Mouse (Mus musculus) CH12.LX (cell line): ENCODE measurements at regions not wholly inside any gene's neighbourhood (a gene's known extent, or its start where the extent isn't known, plus 50 kb on each side); places are given as distances from the start of the nearest gene placed in this dataset.

Experiments
- DNase-seq: peaks from one replicate; pipeline ENCODE4 v3.0.0-alpha.2; 2013; ENCODE audit errors: extremely low read depth
- H3K27ac ChIP-seq: 2 replicates; pipeline ENCODE4 v1.5.1; 2012; ENCODE audit warnings: low read depth, mild to moderate bottlenecking, control low read depth, moderate library complexity; ENCODE audit not compliant: insufficient read depth
- H3K27me3 ChIP-seq: replicated peaks from 2 replicates; pipeline ENCODE3; 2012; ENCODE audit warnings: inconsistent platforms
- H3K36me3 ChIP-seq, 2 experiments: replicated peaks in 1 of 2; 2 replicates each; pipeline versions ENCODE3 to v1.6.1; 2012; ENCODE audit warnings: inconsistent platforms in 1 of 2, low read length in 1 of 2, mild to moderate bottlenecking in 1 of 2, mixed read lengths in 1 of 2, moderate library complexity in 1 of 2; ENCODE audit not compliant: control insufficient read depth in 1 of 2, insufficient read depth in 1 of 2
- H3K4me1 ChIP-seq, 2 experiments: 2 replicates each; pipeline ENCODE4 v1.6.1; 2012; ENCODE audit warnings: inconsistent platforms in 1 of 2, moderate library complexity in 1 of 2; ENCODE audit not compliant: insufficient read depth in 2 of 2, control insufficient read depth in 1 of 2
- H3K4me2 ChIP-seq: 2 replicates; pipeline ENCODE4 v1.6.1; 2012; ENCODE audit warnings: low read depth, mild to moderate bottlenecking, control low read depth; ENCODE audit not compliant: poor library complexity, insufficient read depth, severe bottlenecking
- H3K4me3 ChIP-seq, 3 experiments: fragments of 150-350 bp in 1 of 3; sonication (generic) in 1 of 3; replicated peaks in 1 of 3; 2 replicates each; pipeline versions ENCODE3 to v1.5.1; 2011 to 2012; ENCODE audit warnings: low read depth in 2 of 3, low read length in 2 of 3, mild to moderate bottlenecking in 2 of 3, moderate library complexity in 2 of 3, control low read depth in 1 of 3, improper control_type of control experiment in 1 of 3, inconsistent platforms in 1 of 3, mixed read lengths in 1 of 3; ENCODE audit not compliant: poor library complexity in 1 of 3
- H3K79me2 ChIP-seq: replicated peaks from 2 replicates; pipeline ENCODE4 v1.6.1; 2012; ENCODE audit warnings: mild to moderate bottlenecking, moderate library complexity; ENCODE audit not compliant: control insufficient read depth, poor library complexity, insufficient read depth, severe bottlenecking; ENCODE audit errors: extremely low read depth
- H3K9ac ChIP-seq: 2 replicates; pipeline ENCODE4 v1.6.1; 2012; ENCODE audit warnings: low read depth, mild to moderate bottlenecking, control low read depth, moderate library complexity; ENCODE audit not compliant: insufficient read depth
- H3K9me3 ChIP-seq: replicated peaks from 2 replicates; pipeline ENCODE3; 2012; ENCODE audit warnings: low read length, inconsistent platforms, mixed read lengths
- CHD1 ChIP-seq: IDR thresholded peaks from 2 replicates; pipeline ENCODE4 v1.6.1; 2012; ENCODE audit warnings: low read depth, low read length, improper control_type of control experiment, inconsistent platforms
- EP300 ChIP-seq: IDR thresholded peaks from 2 replicates; pipeline ENCODE4 v1.6.1; 2011; ENCODE audit warnings: low read length, improper control_type of control experiment
- ETS1 ChIP-seq: conservative IDR thresholded peaks from 2 replicates; pipeline ENCODE4 v1.6.1; 2012; ENCODE audit warnings: low read depth, mild to moderate bottlenecking, inconsistent platforms, low read length, improper control_type of control experiment, moderate library complexity
- GABPA ChIP-seq: IDR thresholded peaks from 2 replicates; pipeline ENCODE4 v1.6.1; 2012; ENCODE audit warnings: low read depth, low read length, improper control_type of control experiment, inconsistent platforms; ENCODE audit not compliant: insufficient replicate concordance
- HCFC1 ChIP-seq: IDR thresholded peaks from 2 replicates; pipeline ENCODE4 v1.6.1; 2012; ENCODE audit warnings: low read depth, mild to moderate bottlenecking, inconsistent platforms, low read length, improper control_type of control experiment
- MAX ChIP-seq: IDR thresholded peaks from 2 replicates; pipeline ENCODE4 v1.6.1; 2011; ENCODE audit warnings: low read length, improper control_type of control experiment
- MAZ ChIP-seq: IDR thresholded peaks from 2 replicates; pipeline ENCODE4 v1.6.1; 2012; ENCODE audit warnings: low read depth, mild to moderate bottlenecking, inconsistent platforms, low read length, improper control_type of control experiment, moderate library complexity
- MEF2A ChIP-seq: IDR thresholded peaks from 2 replicates; pipeline ENCODE4 v1.6.1; 2014; ENCODE audit warnings: low read depth, mild to moderate bottlenecking, inconsistent platforms, low read length, improper control_type of control experiment, borderline replicate concordance
- MYC ChIP-seq: IDR thresholded peaks from 2 replicates; pipeline ENCODE4 v1.6.1; 2011; ENCODE audit warnings: low read depth, mild to moderate bottlenecking, improper control_type of control experiment, low read length
- POLR2A ChIP-seq: IDR thresholded peaks from 2 replicates; pipeline ENCODE4 v1.6.1; 2011; ENCODE audit warnings: low read depth, mild to moderate bottlenecking, improper control_type of control experiment, low read length
- POLR2AphosphoS2 ChIP-seq: IDR thresholded peaks from 2 replicates; pipeline ENCODE4 v1.6.1; 2011; ENCODE audit warnings: low read depth, low read length, improper control_type of control experiment
- RCOR1 ChIP-seq: conservative IDR thresholded peaks from 2 replicates; pipeline ENCODE4 v1.6.1; 2012; ENCODE audit warnings: low read depth, mild to moderate bottlenecking, inconsistent platforms, low read length, improper control_type of control experiment
- SIN3A ChIP-seq: IDR thresholded peaks from 2 replicates; pipeline ENCODE4 v1.6.1; 2012; ENCODE audit warnings: low read length, improper control_type of control experiment, inconsistent platforms
- TBP ChIP-seq: conservative IDR thresholded peaks from 2 replicates; pipeline ENCODE4 v1.6.1; 2011; ENCODE audit warnings: low read depth, low read length, improper control_type of control experiment
- TCF12 ChIP-seq: IDR thresholded peaks from 2 replicates; pipeline ENCODE4 v1.6.1; 2014; ENCODE audit warnings: low read depth, mild to moderate bottlenecking, inconsistent platforms, low read length, improper control_type of control experiment
- USF1 ChIP-seq: IDR thresholded peaks from 2 replicates; pipeline ENCODE4 v1.6.1; 2014; ENCODE audit warnings: low read depth, mild to moderate bottlenecking, inconsistent platforms, low read length, improper control_type of control experiment
- ZC3H11A ChIP-seq: IDR thresholded peaks from 2 replicates; pipeline ENCODE4 v1.6.1; 2012; ENCODE audit warnings: low read depth, mild to moderate bottlenecking, inconsistent platforms, low read length, improper control_type of control experiment
- ZNF384 ChIP-seq: IDR thresholded peaks from 2 replicates; pipeline ENCODE4 v1.6.1; 2012; ENCODE audit warnings: low read depth, low read length, improper control_type of control experiment, inconsistent platforms
- dilution Hi-C: fragments of 300-500 bp; cut with MboI; formaldehyde crosslinking; loops from 2 replicates; pipeline ENCODE4 v1.14.3; 2020; ENCODE audit warnings: low sequenced_read_pairs; ENCODE audit not compliant: extremely low pct_unique_long_range_greater_than_20kb, extremely low pct_ligation_motif_present
- in situ Hi-C: fragments of 300-500 bp; cut with MboI; formaldehyde crosslinking; loops from 3 replicates; pipeline ENCODE4 v1.14.3; 2019; ENCODE audit warnings: low sequenced_read_pairs, low pct_ligation_motif_present, low pct_unique_long_range_greater_than_20kb, mixed read lengths

- peaks cover 0 to 27% of the 10 kb centered on the region in 2 experiments; a peak in 2 of 4 replicates for H3K4me1 ChIP-seq
- no peaks in the 10 kb centered on the region for H3K27me3 ChIP-seq
- TF ChIP-seq TBP (no peak), ETS1 (no peak), USF1 (no peak), MYC (no peak), MAZ (no peak), RCOR1 (no peak), POLR2A (no peak), ZNF384 (no peak), HCFC1 (no peak), ZC3H11A (no peak), POLR2AphosphoS2 (no peak), MEF2A (no peak), GABPA (no peak), MAX (no peak)
- TF ChIP-seq, all 38 proteins: peak for 0
- Histone ChIP-seq H3K4me2 (no peak overlapping the region), H3K9ac (no peak overlapping the region), H3K27ac (no peak overlapping the region), H3K9me3 (no peaks in the 10 kb centered on the region), H3K36me3 (no peaks in the 10 kb centered on the region), H3K4me3 (no peak overlapping the region), H3K79me2 (no peaks in the 10 kb centered on the region)
- in situ Hi-C loops (no loop called here), dilution Hi-C loops (no loop called here)
- no peak for DNase-seq
These were observed 627.9 kb downstream of the Adgrl2 start for GRCm38 (mm10) chr3:148362453-148362864.

DNA sequence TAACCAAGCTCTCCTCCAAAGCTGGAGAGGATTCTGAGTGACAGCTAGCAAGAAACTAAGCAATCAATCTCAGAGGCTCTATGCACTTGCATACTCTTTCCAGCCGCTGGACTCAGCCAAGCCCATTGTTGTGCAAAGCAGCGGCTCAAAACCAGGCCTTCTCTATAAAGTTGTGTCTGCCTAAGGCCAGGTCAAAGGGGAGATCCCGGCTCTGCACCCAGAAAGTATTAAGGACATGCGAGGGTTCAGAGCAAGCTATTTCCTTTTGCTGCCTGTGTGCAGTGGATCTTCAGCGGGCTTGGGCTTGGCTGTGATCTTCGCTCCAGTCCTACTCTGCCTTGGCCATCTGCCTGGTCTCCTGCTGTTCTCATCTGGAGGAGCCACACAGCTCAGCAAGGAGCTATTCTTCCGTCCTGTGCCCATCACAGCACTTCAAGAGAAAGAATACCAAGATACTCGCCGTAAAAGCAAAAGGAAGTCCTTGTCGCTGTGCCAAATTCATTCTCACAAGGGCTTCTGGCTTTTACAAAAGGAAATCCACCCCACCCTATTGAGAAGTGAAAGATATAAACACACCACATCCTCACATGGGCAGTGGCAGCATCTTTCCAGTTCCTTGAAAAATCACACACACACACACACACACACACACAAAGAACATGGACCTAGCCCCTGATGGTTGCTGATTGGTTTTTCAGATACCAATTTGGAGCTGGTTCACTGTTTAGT is 646.6 kb downstream of the Adgrl2 start:
- no peak overlapping the region for H3K27ac ChIP-seq
- no peak overlapping the region for H3K9ac ChIP-seq
- H3K4me1 ChIP-seq = no peaks in the 10 kb centered on the region
- in situ Hi-C loops = no loop called here
- dilution Hi-C loops = no loop called here
- no peak for DNase-seq
- TF ChIP-seq TCF12 (no peak), CHD1 (no peak), EP300 (no peak), SIN3A (no peak)
- TF ChIP-seq, all 38 proteins: peak for 0
- Histone ChIP-seq H3K79me2 (no peaks in the 10 kb centered on the region), H3K4me2 (no peak overlapping the region), H3K9me3 (no peaks in the 10 kb centered on the region), H3K27me3 (no peaks in the 10 kb centered on the region), H3K36me3 (no peaks in the 10 kb centered on the region), H3K4me3 (no peak overlapping the region)
